Mouse (Mus musculus) CD4-positive, CD25-positive, alpha-beta regulatory T cell, adult 2 months (primary cell): ENCODE data around the gene Schip1.

Experiments used
- DNase-seq: peaks from one replicate; pipeline ENCODE4 v3.0.0-alpha.2; 2012; ENCODE audit warnings: low read depth, low spot score

Schip1 gene

GRCm38 (mm10) chr3:68269251-68269650 is 204.6 kb downstream of the Schip1 start:
- DNase-seq = no peak

- no peak for DNase-seq
Measured at GRCm38 (mm10) chr3:68270246-68270645, 205.6 kb downstream of the Schip1 start.

- DNase-seq = no peak
Measured at GRCm38 (mm10) chr3:68271457-68271856, 206.9 kb downstream of the Schip1 start.

- DNase-seq = no peak
Measured at GRCm38 (mm10) chr3:68271881-68272280, 207.3 kb downstream of the Schip1 start.

- no peak for DNase-seq
Measured at GRCm38 (mm10) chr3:68282844-68283594, 218.4 kb downstream of the Schip1 start.

- no peak for DNase-seq
Measured at GRCm38 (mm10) chr3:68283595-68283991, 219.0 kb downstream of the Schip1 start.

- DNase-seq = no peak
Measured at GRCm38 (mm10) chr3:68284500-68284899, 219.9 kb downstream of the Schip1 start.

GRCm38 (mm10) chr3:68296752-68297151 is 232.2 kb downstream of the Schip1 start:
- DNase-seq = no peak

GRCm38 (mm10) chr3:68305647-68306046 is 241.0 kb downstream of the Schip1 start:
- no peak for DNase-seq

- no peak for DNase-seq
Measured at GRCm38 (mm10) chr3:68306726-68307125, 242.1 kb downstream of the Schip1 start.

GRCm38 (mm10) chr3:68325575-68325974 is 261.0 kb downstream of the Schip1 start:
- no peak for DNase-seq

GRCm38 (mm10) chr3:68332515-68332914 is 267.9 kb downstream of the Schip1 start:
- DNase-seq = no peak

GRCm38 (mm10) chr3:68335501-68335900 is 270.9 kb downstream of the Schip1 start:
- DNase-seq = no peak

GRCm38 (mm10) chr3:68350624-68351023 is 286.0 kb downstream of the Schip1 start:
- DNase-seq = no peak

- DNase-seq = no peak
Measured at GRCm38 (mm10) chr3:68351461-68351860, 286.9 kb downstream of the Schip1 start.

- no peak for DNase-seq
Measured at GRCm38 (mm10) chr3:68352961-68353360, 288.4 kb downstream of the Schip1 start.

- DNase-seq = no peak
Measured at GRCm38 (mm10) chr3:68353492-68353891, 288.9 kb downstream of the Schip1 start.

GRCm38 (mm10) chr3:68356516-68356915 is 291.9 kb downstream of the Schip1 start:
- no peak for DNase-seq

- DNase-seq = no peak
Measured at GRCm38 (mm10) chr3:68368029-68368428, 303.4 kb downstream of the Schip1 start.

- DNase-seq = no peak
Measured at GRCm38 (mm10) chr3:68372925-68373324, 308.3 kb downstream of the Schip1 start.

GRCm38 (mm10) chr3:68375100-68375508 is 310.5 kb downstream of the Schip1 start:
- no peak for DNase-seq

GRCm38 (mm10) chr3:68377452-68378198 is 313.0 kb downstream of the Schip1 start:
- DNase-seq = no peak

- no peak for DNase-seq
Measured at GRCm38 (mm10) chr3:68378799-68379198, 314.2 kb downstream of the Schip1 start.
